Mouse (Mus musculus) liver, postnatal 0 days (tissue): ENCODE measurements at regions not wholly inside any gene's neighbourhood (a gene's known extent, or its start where the extent isn't known, plus 50 kb on each side); places are given as distances from the start of the nearest gene placed in this dataset.

Source experiments
- ATAC-seq: fragments of 200-750 bp; cut with Nextera tagmentation; 2 replicates; pipeline ENCODE4 v1.8.0; 2017; ENCODE audit warnings: mild to moderate bottlenecking, moderate library complexity
- DNase-seq: peaks from one replicate; pipeline ENCODE4 v3.0.0-alpha.2; 2016
- H3K27ac ChIP-seq: fragments of 300-500 bp; sonication (generic); 2 replicates; pipeline ENCODE4 v1.5.1; 2014; ENCODE audit warnings: antibody characterized with exemption, moderate library complexity, mild to moderate bottlenecking, low read depth
- H3K27me3 ChIP-seq: fragments of 300-500 bp; sonication (generic); 2 replicates; pipeline ENCODE4 v1.6.1; 2014; ENCODE audit warnings: low read length, control low read depth, mixed read lengths; ENCODE audit not compliant: insufficient read depth
- H3K36me3 ChIP-seq: fragments of 300-500 bp; sonication (generic); replicated peaks from 2 replicates; pipeline ENCODE4 v1.6.1; 2014; ENCODE audit warnings: mild to moderate bottlenecking, control low read depth, low read length, moderate library complexity, mixed read lengths; ENCODE audit not compliant: insufficient read depth
- H3K4me1 ChIP-seq: fragments of 300-500 bp; sonication (generic); 2 replicates; pipeline ENCODE4 v1.6.1; 2014; ENCODE audit warnings: antibody characterized with exemption, mild to moderate bottlenecking, control low read depth; ENCODE audit not compliant: insufficient read depth
- H3K4me2 ChIP-seq: fragments of 300-500 bp; sonication (generic); 2 replicates; pipeline ENCODE4 v1.6.1; 2014; ENCODE audit warnings: low read depth, mild to moderate bottlenecking, low read length, moderate library complexity, mixed read lengths
- H3K4me3 ChIP-seq: fragments of 300-500 bp; sonication (generic); 2 replicates; pipeline ENCODE4 v1.5.1; 2014; ENCODE audit warnings: low read depth, low read length
- H3K9ac ChIP-seq: fragments of 300-500 bp; sonication (generic); replicated peaks from 2 replicates; pipeline ENCODE4 v1.6.1; 2014; ENCODE audit warnings: mild to moderate bottlenecking, moderate library complexity
- H3K9me3 ChIP-seq: fragments of 300-500 bp; sonication (generic); 2 replicates; pipeline ENCODE4 v1.6.1; 2016; ENCODE audit warnings: mild to moderate bottlenecking, control low read depth, low read length, mixed read lengths
- CTCF ChIP-seq: sonication (generic); IDR thresholded peaks from 2 replicates; pipeline ENCODE4 v1.5.1; 2016; ENCODE audit warnings: antibody characterized with exemption, low read depth
- EP300 ChIP-seq: IDR thresholded peaks from 2 replicates; pipeline ENCODE4 v1.6.1; 2016; ENCODE audit warnings: antibody characterized with exemption, low read depth, mild to moderate bottlenecking
- WGBS: fragments of 180-500 bp; shearing (Covaris S2); extraction: QIAGEN DNeasy Blood & Tissue Kit; methylation state at CpG from one replicate; pipeline ENCODE4 v1.1.7; 2014; ENCODE audit not compliant: insufficient replicate concordance; 5-methylcytosine and 5-hydroxymethylcytosine counted together

DNA sequence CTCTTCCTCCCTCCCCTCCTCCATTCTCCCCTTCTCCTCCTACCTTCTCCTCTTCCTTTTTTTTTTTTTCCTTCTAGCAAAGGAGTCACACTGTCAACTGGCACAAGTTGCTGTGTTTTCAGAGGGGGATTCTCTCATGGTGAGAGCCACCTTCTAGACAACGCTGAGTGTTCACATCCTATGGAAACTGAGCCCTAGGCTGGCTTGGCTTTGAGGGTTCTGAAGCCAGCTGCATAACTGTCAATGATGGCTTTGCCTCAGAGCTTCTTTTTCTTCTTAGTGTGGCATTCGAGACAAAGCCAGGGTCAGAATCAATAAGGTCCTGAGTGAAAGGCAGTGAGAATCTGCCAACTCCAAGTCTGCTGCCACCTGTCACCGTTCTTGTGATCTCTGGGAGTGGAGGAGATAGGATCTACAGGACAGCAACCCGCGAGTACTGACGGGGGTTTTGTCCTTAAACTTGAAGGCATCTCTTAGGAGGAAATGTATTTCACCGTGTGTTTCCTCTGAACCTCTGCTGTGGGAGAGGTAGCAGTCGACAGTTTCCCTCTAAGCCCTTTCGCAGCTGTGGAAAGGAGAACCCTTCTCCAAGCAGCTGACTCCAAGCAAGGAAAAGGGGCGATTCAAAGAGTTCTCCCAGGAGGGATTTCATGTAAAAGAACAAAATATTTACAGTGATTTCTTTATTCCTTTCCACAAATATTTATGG, 269.2 kb downstream of the Hivep2 start:
- TF ChIP-seq EP300 (no peak), CTCF (no peak)
- Histone ChIP-seq H3K9me3 (no peaks in the 10 kb centered on the region), H3K4me1 (no peaks in the 10 kb centered on the region), H3K27me3 (no peaks in the 10 kb centered on the region), H3K9ac (no peak overlapping the region), H3K4me2 (no peak overlapping the region), H3K36me3 (no peaks in the 10 kb centered on the region), H3K27ac (no peak overlapping the region), H3K4me3 (no peak overlapping the region)
- ATAC-seq (no peak), DNase-seq (no peak)
- WGBS: 21% methylated on average over 10 of the region's 10 CpGs

DNA sequence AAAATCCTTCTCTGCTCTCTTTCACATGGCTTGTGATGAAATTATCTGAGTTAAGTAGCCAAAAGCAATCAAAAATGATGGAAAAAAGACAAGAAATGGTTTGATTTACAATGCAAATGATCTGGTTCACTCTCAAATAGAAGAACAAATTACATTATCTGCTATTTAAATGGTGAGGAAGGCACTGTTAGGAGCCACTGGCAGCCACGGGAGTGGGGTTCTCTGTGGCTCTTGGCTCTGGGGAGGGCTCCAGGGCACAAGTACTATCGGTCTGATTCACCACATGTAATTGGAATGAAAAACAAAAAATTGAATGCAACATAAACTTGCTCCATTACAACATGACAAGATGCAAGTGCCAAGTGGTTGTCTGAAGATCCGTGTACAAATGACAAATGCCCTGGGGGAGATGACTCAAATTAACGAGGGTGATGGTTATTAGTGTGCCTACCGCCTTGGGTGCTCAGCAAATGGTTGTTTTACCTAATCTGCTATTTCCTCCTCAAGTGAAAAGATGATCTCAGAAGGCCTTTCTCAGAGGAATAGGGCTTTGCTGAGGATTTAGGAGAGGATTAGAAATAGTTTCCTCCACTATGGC, 268.2 kb downstream of the Hivep2 start:
- no peaks in the 10 kb centered on the region for H3K36me3 ChIP-seq
- 64% methylated on average over 5 of the region's 5 CpGs for WGBS
- TF ChIP-seq CTCF: no peak
- TF ChIP-seq EP300: no peak

DNA sequence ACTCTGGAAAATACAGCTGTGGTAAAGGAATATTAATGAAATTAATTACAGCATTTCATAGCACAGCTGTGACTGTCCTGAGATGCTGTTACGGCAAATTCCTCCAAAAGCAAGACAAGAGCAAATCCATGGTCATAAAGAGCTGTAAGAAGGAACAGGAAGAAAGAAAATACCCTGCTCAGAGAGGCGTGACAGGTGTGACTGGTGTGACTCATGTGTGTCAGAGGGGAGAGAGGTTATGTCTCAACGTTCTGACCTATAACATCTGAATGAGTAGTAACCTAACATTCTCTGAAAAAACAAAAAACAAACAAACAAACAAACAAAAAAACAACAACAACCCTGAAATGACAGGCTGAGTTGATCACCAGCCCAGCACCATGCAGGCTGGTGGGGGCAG, 267.5 kb downstream of the Hivep2 start:
- 51% methylated on average over 3 of the region's 3 CpGs for WGBS
- ATAC-seq (no peak), DNase-seq (no peak)
- H3K9me3 ChIP-seq: no peaks in the 10 kb centered on the region
- H3K27me3 ChIP-seq: no peaks in the 10 kb centered on the region
- no peak overlapping the region for H3K4me3 ChIP-seq
- H3K27ac ChIP-seq: no peak overlapping the region
- TF ChIP-seq CTCF (no peak), EP300 (no peak)
- H3K4me1 ChIP-seq: no peaks in the 10 kb centered on the region
- H3K4me2 ChIP-seq: no peak overlapping the region
- no peaks in the 10 kb centered on the region for H3K36me3 ChIP-seq
- H3K9ac ChIP-seq: no peak overlapping the region

More for the DNA sequence above, 268.2 kb downstream of the Hivep2 start:
- Histone ChIP-seq H3K27ac (no peak overlapping the region), H3K4me1 (no peaks in the 10 kb centered on the region), H3K9me3 (no peaks in the 10 kb centered on the region), H3K9ac (no peak overlapping the region), H3K27me3 (no peaks in the 10 kb centered on the region), H3K4me3 (no peak overlapping the region), H3K4me2 (no peak overlapping the region)
- DNase-seq (no peak), ATAC-seq (no peak)

DNA sequence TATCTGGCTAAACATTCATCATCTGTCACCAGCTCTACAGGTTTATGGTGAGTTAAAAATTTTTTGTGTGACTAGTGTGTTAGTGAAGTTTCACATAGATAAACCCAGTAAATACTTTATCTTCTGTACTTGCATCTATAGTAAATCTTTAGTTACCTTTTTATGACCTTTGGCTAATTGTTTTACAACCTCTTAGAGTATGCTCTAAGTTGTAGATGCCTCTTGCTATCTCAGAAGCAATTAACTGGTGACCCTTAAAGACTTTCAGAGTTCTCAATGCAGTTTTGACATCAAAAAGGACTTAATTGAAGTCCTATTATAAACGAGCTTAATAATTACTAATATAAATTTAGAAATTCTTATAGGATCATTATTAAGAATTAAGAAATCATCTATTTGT, 265.6 kb downstream of the Hivep2 start:
- no peaks in the 10 kb centered on the region for H3K27me3 ChIP-seq
- H3K4me3 ChIP-seq: no peak overlapping the region
- WGBS: 48% methylated on average over 1 of the region's 1 CpGs
- DNase-seq (no peak), ATAC-seq (no peak)
- H3K4me1 ChIP-seq: no peaks in the 10 kb centered on the region
- H3K4me2 ChIP-seq: no peak overlapping the region
- H3K27ac ChIP-seq: no peak overlapping the region
- H3K9me3 ChIP-seq: no peaks in the 10 kb centered on the region
- no peaks in the 10 kb centered on the region for H3K36me3 ChIP-seq
- no peak overlapping the region for H3K9ac ChIP-seq
- TF ChIP-seq EP300 (no peak), CTCF (no peak)

- Histone ChIP-seq H3K4me2 (no peak overlapping the region), H3K9ac (no peak overlapping the region), H3K27ac (no peak overlapping the region), H3K4me3 (no peak overlapping the region), H3K27me3 (no peaks in the 10 kb centered on the region), H3K4me1 (no peaks in the 10 kb centered on the region), H3K36me3 (no peaks in the 10 kb centered on the region), H3K9me3 (peaks cover 3% of the 10 kb centered on the region; the same call in 1 of the 2 replicates)
- TF ChIP-seq CTCF: peak; percentile 20; the same call in 1 of the 2 replicates
- TF ChIP-seq EP300: no peak
- no peak for DNase-seq
- 74% methylated on average over 1 of the region's 1 CpGs for whole genome bisulfite sequencing
- ATAC-seq: no peak
Observed at GRCm38 (mm10) chr10:14217284-14217683, 251.4 kb downstream of the Hivep2 start.

GRCm38 (mm10) chr10:14216191-14216992, 250.5 kb downstream of the Hivep2 start:
- Histone ChIP-seq H3K4me3 (no peak overlapping the region), H3K4me1 (no peaks in the 10 kb centered on the region; the same call in 1 of the 2 replicates), H3K4me2 (no peak overlapping the region), H3K27me3 (no peaks in the 10 kb centered on the region), H3K27ac (no peak overlapping the region), H3K9me3 (peaks cover 3% of the 10 kb centered on the region; the same call in 1 of the 2 replicates), H3K36me3 (no peaks in the 10 kb centered on the region), H3K9ac (no peak overlapping the region)
- DNase-seq (no peak), ATAC-seq (no peak)
- no peak for TF ChIP-seq EP300
- TF ChIP-seq CTCF: no peak
- WGBS: 73% methylated on average over 10 of the region's 10 CpGs
